Mouse (Mus musculus) megakaryocyte, embryonic 14.5 days (primary cell): Measurements from ENCODE around the gene Fsip1.

Experiments
- FLI1 ChIP-seq: IDR thresholded peaks from 2 replicates; pipeline ENCODE4 v1.6.1; 2012; ENCODE audit warnings: low read length, inconsistent platforms, mixed read lengths
- GATA1 ChIP-seq: IDR thresholded peaks from 3 replicates; pipeline ENCODE4 v1.6.1; 2012; ENCODE audit warnings: mixed read lengths, low read length, inconsistent platforms, borderline replicate concordance

GRCm38 (mm10) chr2:118301041-118301545, 44.3 kb upstream of the Fsip1 start:
- TF ChIP-seq GATA1 (no peak), FLI1 (no peak)
